Mouse (Mus musculus): ENCODE measurements around the gene Dnaja4. TPM values are rescaled to one million over a fixed set of nuclear protein-coding genes. Genes with fewer than 3 reads are reported as not detected.
A peak's percentile ranks its signal among the peaks of the same experiment; 100 is the strongest.

Dnaja4 gene
- polyA plus RNA-seq, 1 experiment from 2014 or later = 5.5 TPM

GRCm38 (mm10) chr9:54722156-54722555 is 23.5 kb downstream of the Dnaja4 start:
- H3K36me3 ChIP-seq (ENCODE audit: control insufficient read depth, insufficient read depth, low read length) = peaks cover 32% of the 10 kb centered on the region
- ATAC-seq (ENCODE audit: low FRiP score, low TSS enrichment) = no peak
- 86% methylated on average over 7 of the region's 7 CpGs for WGBS
- H3K4me2 ChIP-seq (replicated peaks; ENCODE audit: low read depth) = no peak overlapping the region
- TF ChIP-seq CTCF (IDR thresholded peaks at IDR 0.05; ENCODE audit: low read depth) = no peak
- TF ChIP-seq EP300 (optimal IDR thresholded peaks at IDR 0.05) = no peak
- no peak for DNase-seq (ENCODE audit: low spot score)
- no peaks in the 10 kb centered on the region for H3K27me3 ChIP-seq (ENCODE audit: control insufficient read depth, insufficient read depth, low read length)
- H3K9ac ChIP-seq (ENCODE audit: low read length) = no peak overlapping the region
- no peak overlapping the region for H3K4me3 ChIP-seq (ENCODE audit: low read depth, low read length)
- no peaks in the 10 kb centered on the region for H3K9me3 ChIP-seq (ENCODE audit: control insufficient read depth, low read length)
- no peaks in the 10 kb centered on the region for H3K4me1 ChIP-seq (replicated peaks; ENCODE audit: control insufficient read depth, insufficient read depth)
- no peak overlapping the region for H3K27ac ChIP-seq (replicated peaks)

GRCm38 (mm10) chr9:54722596-54722995 is 23.9 kb downstream of the Dnaja4 start:
- WGBS = 88% methylated on average over 4 of the region's 4 CpGs
- H3K27me3 ChIP-seq (ENCODE audit: control insufficient read depth, insufficient read depth, low read length) = no peaks in the 10 kb centered on the region
- ATAC-seq (ENCODE audit: low FRiP score, low TSS enrichment) (peak; percentile 16; the same call in 1 of the 2 replicates), DNase-seq (ENCODE audit: low spot score) (no peak)
- no peak overlapping the region for H3K9ac ChIP-seq (ENCODE audit: low read length)
- H3K4me1 ChIP-seq (replicated peaks; ENCODE audit: control insufficient read depth, insufficient read depth) = no peaks in the 10 kb centered on the region
- TF ChIP-seq CTCF (IDR thresholded peaks at IDR 0.05; ENCODE audit: low read depth) (no peak), EP300 (optimal IDR thresholded peaks at IDR 0.05) (no peak)
- H3K36me3 ChIP-seq (ENCODE audit: control insufficient read depth, insufficient read depth, low read length) = peaks cover 33% of the 10 kb centered on the region
- no peak overlapping the region for H3K4me2 ChIP-seq (replicated peaks; ENCODE audit: low read depth)
- H3K27ac ChIP-seq (replicated peaks) = no peak overlapping the region
- no peaks in the 10 kb centered on the region for H3K9me3 ChIP-seq (ENCODE audit: control insufficient read depth, low read length)
- H3K4me3 ChIP-seq (ENCODE audit: low read depth, low read length) = no peak overlapping the region

GRCm38 (mm10) chr9:54726315-54726714 is 27.6 kb downstream of the Dnaja4 start:
- Histone ChIP-seq H3K27me3 (ENCODE audit: control insufficient read depth, insufficient read depth, low read length) (no peaks in the 10 kb centered on the region), H3K4me3 (ENCODE audit: low read depth, low read length) (no peak overlapping the region), H3K4me1 (replicated peaks; ENCODE audit: control insufficient read depth, insufficient read depth) (no peaks in the 10 kb centered on the region), H3K9ac (ENCODE audit: low read length) (no peak overlapping the region), H3K4me2 (replicated peaks; ENCODE audit: low read depth) (no peak overlapping the region), H3K9me3 (ENCODE audit: control insufficient read depth, low read length) (no peaks in the 10 kb centered on the region), H3K36me3 (ENCODE audit: control insufficient read depth, insufficient read depth, low read length) (peaks cover 24% of the 10 kb centered on the region), H3K27ac (replicated peaks) (no peak overlapping the region)
- DNase-seq (ENCODE audit: low spot score) (no peak), ATAC-seq (ENCODE audit: low FRiP score, low TSS enrichment) (no peak)
- WGBS = 75% methylated on average over 5 of the region's 5 CpGs
- TF ChIP-seq CTCF (IDR thresholded peaks at IDR 0.05; ENCODE audit: low read depth) = no peak
- TF ChIP-seq EP300 (optimal IDR thresholded peaks at IDR 0.05) = no peak

- Histone ChIP-seq H3K4me1 (replicated peaks; ENCODE audit: control insufficient read depth, insufficient read depth) (0 out of 2 replicates have a peak, but pooled peaks cover 2% of the 10 kb centered on the region), H3K9me3 (ENCODE audit: control insufficient read depth, low read length) (no peaks in the 10 kb centered on the region), H3K36me3 (ENCODE audit: control insufficient read depth, insufficient read depth, low read length) (peaks cover 3% of the 10 kb centered on the region; the same call in 1 of the 2 replicates), H3K4me2 (replicated peaks; ENCODE audit: low read depth) (no peak overlapping the region), H3K27ac (replicated peaks) (no peak overlapping the region), H3K27me3 (ENCODE audit: control insufficient read depth, insufficient read depth, low read length) (no peaks in the 10 kb centered on the region), H3K9ac (ENCODE audit: low read length) (no peak overlapping the region), H3K4me3 (ENCODE audit: low read depth, low read length) (no peak overlapping the region)
- ATAC-seq (ENCODE audit: low FRiP score, low TSS enrichment) (no peak), DNase-seq (ENCODE audit: low spot score) (no peak)
- TF ChIP-seq EP300 (optimal IDR thresholded peaks at IDR 0.05) = no peak
- TF ChIP-seq CTCF (IDR thresholded peaks at IDR 0.05; ENCODE audit: low read depth) = peak; percentile 78
- 86% methylated on average over 2 of the region's 2 CpGs for WGBS
Observed at GRCm38 (mm10) chr9:54732122-54732521, 33.4 kb downstream of the Dnaja4 start.

GRCm38 (mm10) chr9:54733921-54734638 is 35.4 kb downstream of the Dnaja4 start, which contains the start of gene Wdr61:
Gene Wdr61 (minus strand): TSS chr9:54734519.
- peak within 1 kb of the TSS; percentile 72 for H3K27ac ChIP-seq (replicated peaks)
- peaks cover 2% of the 10 kb centered on the region; the same call in 1 of the 2 replicates for H3K36me3 ChIP-seq (ENCODE audit: control insufficient read depth, insufficient read depth, low read length)
- TF ChIP-seq EP300 (optimal IDR thresholded peaks at IDR 0.05) = no peak
- TF ChIP-seq CTCF (IDR thresholded peaks at IDR 0.05; ENCODE audit: low read depth) = peak; percentile 77
- 0 out of 2 replicates have a peak, but pooled peaks cover 2% of the 10 kb centered on the region for H3K4me1 ChIP-seq (replicated peaks; ENCODE audit: control insufficient read depth, insufficient read depth)
- no peaks in the 10 kb centered on the region for H3K27me3 ChIP-seq (ENCODE audit: control insufficient read depth, insufficient read depth, low read length)
- peak; percentile 98 for ATAC-seq (ENCODE audit: low FRiP score, low TSS enrichment)
- H3K9me3 ChIP-seq (ENCODE audit: control insufficient read depth, low read length) = no peaks in the 10 kb centered on the region
- peak; percentile 99 for DNase-seq (ENCODE audit: low spot score)
- H3K4me2 ChIP-seq (replicated peaks; ENCODE audit: low read depth) = peak within 1 kb of the TSS; percentile 77
- WGBS = 1% methylated on average over 31 of the region's 32 CpGs
- H3K4me3 ChIP-seq (ENCODE audit: low read depth, low read length) = peak within 1 kb of the TSS; percentile 58
- H3K9ac ChIP-seq (ENCODE audit: low read length) = peak within 1 kb of the TSS; percentile 77

- Histone ChIP-seq H3K4me1 (replicated peaks; ENCODE audit: control insufficient read depth, insufficient read depth) (0 out of 2 replicates have a peak, but pooled peaks cover 2% of the 10 kb centered on the region), H3K27me3 (ENCODE audit: control insufficient read depth, insufficient read depth, low read length) (no peaks in the 10 kb centered on the region), H3K9me3 (ENCODE audit: control insufficient read depth, low read length) (no peaks in the 10 kb centered on the region), H3K36me3 (ENCODE audit: control insufficient read depth, insufficient read depth, low read length) (no peaks in the 10 kb centered on the region), H3K9ac (ENCODE audit: low read length) (no peak overlapping the region), H3K27ac (replicated peaks) (no peak overlapping the region), H3K4me3 (ENCODE audit: low read depth, low read length) (peak overlapping the region; percentile 58), H3K4me2 (replicated peaks; ENCODE audit: low read depth) (peak overlapping the region; percentile 77)
- DNase-seq (ENCODE audit: low spot score) (no peak), ATAC-seq (ENCODE audit: low FRiP score, low TSS enrichment) (no peak)
- 14% methylated on average over 11 of the region's 11 CpGs for WGBS
- TF ChIP-seq EP300 (optimal IDR thresholded peaks at IDR 0.05) = no peak
- no peak for TF ChIP-seq CTCF (IDR thresholded peaks at IDR 0.05; ENCODE audit: low read depth)
Observed at GRCm38 (mm10) chr9:54734639-54735252, 36.1 kb downstream of the Dnaja4 start.
